Comparison of ENCODE assay signal across 23 mouse cellular contexts in genomic region chr7:30007601-30008000, GRCm38 (mm10). TPM values are rescaled to one million over a fixed set of nuclear protein-coding genes. Genes with fewer than 3 reads are reported as not detected.
A peak's percentile ranks its signal among the peaks of the same experiment; 100 is the strongest.
DNase-seq lines count a peak whose midpoint lies in the region; ATAC-seq and TF ChIP-seq lines count a peak whose summit lies in the region.
"Had no signal": no experiment of that assay in that cellular context is flagged by ENCODE, and none has a peak within 500 bp of the region (broad histone marks: within the 10 kb centered on the region; RNA-seq: fewer than 3 reads in every experiment).

No protein-coding gene starts in this region.

- peaks cover 26% of the 10 kb centered on the region for H3K36me3 ChIP-seq in myocyte (ENCODE audit: control insufficient read depth, insufficient read depth)
- H3K36me3 ChIP-seq: stomach, embryonic 15.5 days had no signal

- TF ChIP-seq CTCF in gastrocnemius, adult 2 months (IDR thresholded peaks at IDR 0.05) = no peak
- no peak for TF ChIP-seq CTCF in embryonic fibroblast, embryonic 13.5 days (IDR thresholded peaks at IDR 0.05; ENCODE audit: borderline replicate concordance, insufficient read depth, low read length)

- peak overlapping the region; percentile 67 for H3K4me2 ChIP-seq in myocyte (ENCODE audit: low read depth)
- H3K4me2 ChIP-seq: forebrain, embryonic 13.5 days; heart, embryonic 13.5 days; midbrain, embryonic 12.5 days; neural tube, embryonic 12.5 days; stomach, embryonic 15.5 days had no signal

- intact Hi-C loops in gastrocnemius, adult 2 months (cut with DNase I) = no loop called here
- intact Hi-C loops in gastrocnemius, postnatal 36 days (cut with DNase I) = no loop called here

- peak overlapping the region; percentile 92 for H3K27ac ChIP-seq in gastrocnemius, adult 2 months
- 0 out of 2 replicates have a peak overlapping the region, but pooled peaks have one; percentile 2 for H3K27ac ChIP-seq in embryonic fibroblast, embryonic 13.5 days (ENCODE audit: insufficient read depth, low read length)
- H3K27ac ChIP-seq: forebrain, embryonic 13.5 days; heart, embryonic 13.5 days; liver, embryonic 14.5 days; macrophage; midbrain, embryonic 12.5 days; neural tube, embryonic 12.5 days; stomach, embryonic 15.5 days had no signal

- H3K4me1 ChIP-seq in embryonic fibroblast, embryonic 13.5 days (ENCODE audit: control insufficient read depth, insufficient read depth, low read length) = peaks cover 16% of the 10 kb centered on the region
- H3K4me1 ChIP-seq: heart, embryonic 13.5 days; stomach, embryonic 15.5 days had no signal

- TF ChIP-seq POLR2A in embryonic fibroblast, embryonic 13.5 days (IDR thresholded peaks at IDR 0.05; ENCODE audit: low read depth, low read length) = no peak
- TF ChIP-seq POLR2A in myocyte (IDR thresholded peaks at IDR 0.05; ENCODE audit: insufficient read length, low read depth) = no peak

- peaks cover 41% of the 10 kb centered on the region for H3K79me2 ChIP-seq in myocyte (ENCODE audit: control insufficient read depth, insufficient read depth)

- no peak for DNase-seq in gastrocnemius, adult 2 months
- DNase-seq in gastrocnemius, postnatal 36 days = no peak
- DNase-seq in right cerebral cortex, adult 18-20 months = peak; percentile 58
- DNase-seq in right cerebral cortex, postnatal 14 days = no peak
- no peak for DNase-seq in embryo, embryonic 10.5 days (ENCODE audit: low spot score)
- DNase-seq: adrenal gland, postnatal 36 days; cerebellum, adult 18-20 months; cerebellum, postnatal 25 days; kidney, postnatal 25 days; left cerebral cortex, postnatal 4 days; thymus, adult 18-20 months had no signal

- no peak overlapping the region for H3ac ChIP-seq in myocyte (ENCODE audit: control insufficient read depth, insufficient read length)

- no peak overlapping the region for H3K4me3 ChIP-seq in gastrocnemius, adult 2 months
- H3K4me3 ChIP-seq in embryonic fibroblast, embryonic 13.5 days (ENCODE audit: insufficient read depth, low read length) = no peak overlapping the region
- H3K4me3 ChIP-seq in myocyte = no peak overlapping the region
- H3K4me3 ChIP-seq: forebrain, embryonic 13.5 days; heart, embryonic 13.5 days; midbrain, embryonic 12.5 days; neural tube, embryonic 12.5 days; stomach, embryonic 15.5 days had no signal

- H3K27me3 ChIP-seq in myocyte (ENCODE audit: control insufficient read depth, insufficient read depth, insufficient read length) = no peaks in the 10 kb centered on the region
- H3K27me3 ChIP-seq: forebrain, embryonic 13.5 days; heart, embryonic 13.5 days; midbrain, embryonic 12.5 days; neural tube, embryonic 12.5 days; stomach, embryonic 15.5 days had no signal

- no peak for ATAC-seq in megakaryocyte progenitor cell, adult 5-6 weeks (replicated peaks; ENCODE audit: poor library complexity)
- ATAC-seq: forebrain, embryonic 13.5 days; hindbrain, embryonic 16.5 days; intestine, embryonic 16.5 days had no signal

TF ChIP-seq in myocyte, 11 proteins besides CTCF, POLR2A, EP300 and RAD21:
- no peak for TF ChIP-seq MYOD1 (IDR thresholded peaks at IDR 0.05; ENCODE audit: control insufficient read depth in 1 of 3, insufficient read length in 2 of 3, low read depth in 2 of 3)
- TF ChIP-seq CEBPB (IDR thresholded peaks at IDR 0.05; ENCODE audit: insufficient read depth, poor library complexity, severe bottlenecking) = no peak
- TF ChIP-seq TCF3 (IDR thresholded peaks at IDR 0.05; ENCODE audit: insufficient read length, low read depth) = no peak
- no peak for TF ChIP-seq USF1 (IDR thresholded peaks at IDR 0.05; ENCODE audit: low read depth)
- no peak for TF ChIP-seq SRF (IDR thresholded peaks at IDR 0.05; ENCODE audit: control insufficient read depth, insufficient read length, low read depth)
- no peak for TF ChIP-seq REST (IDR thresholded peaks at IDR 0.05; ENCODE audit: insufficient read depth, insufficient read length)
- TF ChIP-seq E2F4 (IDR thresholded peaks at IDR 0.05; ENCODE audit: insufficient read depth) = no peak
- no peak for TF ChIP-seq MAX (IDR thresholded peaks at IDR 0.05; ENCODE audit: low read depth)
- TF ChIP-seq MYOG (IDR thresholded peaks at IDR 0.05; ENCODE audit: control insufficient read depth in 1 of 3, insufficient read depth in 1 of 3, insufficient read length in 2 of 3, low read depth in 2 of 3) = no peak
- no peak for TF ChIP-seq POLR2AphosphoS2 (IDR thresholded peaks at IDR 0.05; ENCODE audit: insufficient read length, low read depth)
- TF ChIP-seq TCF12 (IDR thresholded peaks at IDR 0.05; ENCODE audit: insufficient read depth, poor library complexity, severe bottlenecking) = no peak

RNA-seq across cellular contexts. Expression of gene Zfp568, which starts 23.8 kb away (rescaled TPM):
- total RNA-seq in gastrocnemius, adult 2 months (2021) = 10 to 100 TPM; 12.8 to 16.1 TPM
- total RNA-seq in gastrocnemius, postnatal 36 days (2021) = 10 to 100 TPM; 15.4 to 18.7 TPM
- 17.4 and 21.7 TPM in 2 replicates for polyA plus RNA-seq in embryonic fibroblast, embryonic 13.5 days (2011; ENCODE audit: insufficient read length, low read depth, missing spikeins)
- 27.4 TPM for polyA plus RNA-seq in myocyte (2012; fragmentation: generic; extraction: Trizol)
- 17.2 and 22.3 TPM in 2 replicates for total RNA-seq in megakaryocyte progenitor cell, adult 5-6 weeks (2015)
- total RNA-seq in megakaryocyte progenitor cell, adult 5-6 weeks (2017) = 38.4 and 53.5 TPM in 2 replicates

RNA-seq across cellular contexts. Expression of gene Zfp14, which starts 43.6 kb away (rescaled TPM):
- 1 to 10 TPM; 1.8 to 2.1 TPM for total RNA-seq in gastrocnemius, adult 2 months (2021)
- total RNA-seq in gastrocnemius, postnatal 36 days (2021) = 1 to 10 TPM; 1.6 to 1.9 TPM
- polyA plus RNA-seq in embryonic fibroblast, embryonic 13.5 days (2011; ENCODE audit: insufficient read length, low read depth, missing spikeins) = 3.1 and 3.6 TPM in 2 replicates
- 0.97 TPM for polyA plus RNA-seq in myocyte (2012; fragmentation: generic; extraction: Trizol)
- 1.1 and 1.8 TPM in 2 replicates for total RNA-seq in megakaryocyte progenitor cell, adult 5-6 weeks (2015)
- total RNA-seq in megakaryocyte progenitor cell, adult 5-6 weeks (2017) = 1.2 and 2.1 TPM in 2 replicates

RNA-seq across cellular contexts. Expression of gene Zfp74, which starts 53.7 kb away (rescaled TPM):
- total RNA-seq in gastrocnemius, adult 2 months (2021) = 1 to 10 TPM; 5.7 to 6.6 TPM
- 1 to 10 TPM; 4.8 to 5.5 TPM for total RNA-seq in gastrocnemius, postnatal 36 days (2021)
- polyA plus RNA-seq in embryonic fibroblast, embryonic 13.5 days (2011; ENCODE audit: insufficient read length, low read depth, missing spikeins) = 8.0 and 11.9 TPM in 2 replicates
- polyA plus RNA-seq in myocyte (2012; fragmentation: generic; extraction: Trizol) = 1.5 TPM
- 14.5 and 19.5 TPM in 2 replicates for total RNA-seq in megakaryocyte progenitor cell, adult 5-6 weeks (2015)
- total RNA-seq in megakaryocyte progenitor cell, adult 5-6 weeks (2017) = 7.2 and 8.0 TPM in 2 replicates
